Mouse (Mus musculus) neutrophil, adult 5-6 weeks (primary cell): ENCODE data around the gene Lrfn5. TPM values are rescaled to one million over a fixed set of nuclear protein-coding genes. Genes with fewer than 3 reads are reported as not detected.

ENCODE experiments used
- ATAC-seq: fragments of 151-379, 151-347 bp; 2 replicates; pipeline ENCODE4 v1.8.0; 2017; ENCODE audit warnings: mild to moderate bottlenecking, moderate TSS enrichment; ENCODE audit not compliant: insufficient number of reproducible peaks, poor library complexity, low FRiP score, severe bottlenecking; ENCODE audit errors: extremely low read depth
- total RNA-seq: library from RNA; stranded (forward); fragments of 200-1000 nt; gene quantifications from 2 replicates; pipeline ENCODE4 v1.2.3, GENCODE M21; 2017

Lrfn5 gene
- not detected in 2 replicates for total RNA-seq

GRCm38 (mm10) chr12:61522829-61523370 lies at the start of gene Lrfn5:
Lrfn5 (plus strand) TSS chr12:61523150.
- no peak for ATAC-seq

DNA sequence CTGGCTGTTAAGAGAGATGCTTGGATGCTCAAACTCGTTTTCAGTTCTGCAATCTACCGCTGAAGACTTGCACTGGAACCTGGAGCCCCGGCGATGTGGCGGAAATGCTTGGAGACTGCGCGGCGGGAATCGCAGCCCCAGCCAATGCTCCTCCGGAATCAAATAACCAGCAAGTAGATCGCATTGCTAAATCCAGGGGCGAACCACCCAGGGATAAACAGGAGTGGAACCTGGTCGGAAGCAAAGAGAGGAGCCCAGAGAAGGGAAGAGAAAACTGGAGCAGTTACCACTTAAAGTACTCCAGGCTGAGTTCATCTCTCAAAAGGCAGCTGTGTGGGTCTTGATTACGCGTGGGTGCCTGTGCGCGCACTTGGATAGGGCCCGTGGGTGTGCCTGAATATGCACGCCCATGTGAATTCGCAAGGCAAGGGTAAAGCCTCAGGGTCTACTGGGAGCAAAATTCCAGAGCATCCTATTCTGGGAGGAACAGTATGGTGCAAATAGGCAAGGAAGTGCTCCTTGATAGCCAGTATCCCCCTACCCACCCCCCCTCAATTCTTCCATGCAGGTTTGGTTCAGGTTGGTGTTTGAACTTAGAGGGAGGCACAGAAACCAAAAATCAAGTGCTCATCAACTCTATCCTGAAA lies 1.3 kb upstream of the Lrfn5 start:
- no peak for ATAC-seq

DNA sequence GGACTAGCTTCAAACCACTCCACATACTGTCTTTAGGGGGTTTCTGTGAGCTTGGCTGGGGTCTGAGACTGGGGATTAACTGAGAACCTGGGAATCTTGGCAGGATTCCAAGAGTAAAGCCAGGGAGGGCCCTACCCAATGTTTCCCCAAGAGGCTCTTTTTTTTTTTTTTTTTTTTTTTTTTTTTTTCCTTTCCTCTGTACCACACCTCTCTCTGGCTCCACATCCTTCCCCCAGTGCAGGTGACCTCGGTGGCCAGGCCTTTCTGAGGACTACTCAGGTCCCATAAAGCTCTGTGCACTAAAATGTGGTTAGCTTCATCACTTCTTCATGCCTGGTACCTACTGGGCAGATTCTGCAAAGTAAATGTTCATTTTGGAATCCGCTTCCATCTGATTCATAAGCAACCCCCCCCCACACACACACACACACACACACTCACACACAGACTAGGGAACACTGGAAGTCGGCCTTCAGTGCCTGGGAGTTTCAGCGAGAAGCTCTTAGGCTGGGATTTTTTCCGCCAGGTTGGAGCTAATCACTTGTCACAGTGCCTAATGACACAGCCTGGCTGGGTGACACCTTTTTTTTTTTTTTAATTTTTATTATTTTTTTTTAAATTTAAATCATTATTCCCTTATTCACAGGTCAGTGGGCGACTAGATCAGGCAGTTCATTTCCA lies 662 bp upstream of the Lrfn5 start:
- ATAC-seq, result no peak

DNA sequence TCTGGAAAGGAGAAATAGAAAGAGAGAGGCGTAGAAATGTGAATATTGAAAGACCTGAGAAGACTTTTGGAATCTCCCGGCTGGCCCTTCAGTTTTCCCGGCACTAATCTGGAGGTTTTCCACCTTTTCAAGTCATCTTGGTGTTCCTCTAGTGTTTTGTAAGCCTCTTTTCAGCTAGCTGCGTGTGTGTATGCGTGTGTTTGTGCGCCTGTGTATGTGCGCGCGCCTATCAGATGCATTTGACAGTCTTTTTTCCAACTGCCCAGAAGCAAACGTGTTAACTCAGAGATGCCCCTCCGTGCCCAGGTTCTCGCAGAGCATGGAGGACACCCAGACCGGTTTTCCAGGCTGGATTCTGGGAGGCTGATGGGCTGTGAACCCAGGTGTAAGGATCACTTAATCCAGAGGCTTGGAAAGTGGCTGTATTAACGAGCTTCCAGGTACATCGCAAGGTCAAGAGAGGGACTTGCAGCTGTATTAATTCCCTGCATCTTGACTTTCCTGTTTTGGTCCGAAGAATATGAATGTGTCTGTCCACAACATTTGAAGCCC lies 757 bp downstream of the Lrfn5 start:
- ATAC-seq, result no peak

DNA sequence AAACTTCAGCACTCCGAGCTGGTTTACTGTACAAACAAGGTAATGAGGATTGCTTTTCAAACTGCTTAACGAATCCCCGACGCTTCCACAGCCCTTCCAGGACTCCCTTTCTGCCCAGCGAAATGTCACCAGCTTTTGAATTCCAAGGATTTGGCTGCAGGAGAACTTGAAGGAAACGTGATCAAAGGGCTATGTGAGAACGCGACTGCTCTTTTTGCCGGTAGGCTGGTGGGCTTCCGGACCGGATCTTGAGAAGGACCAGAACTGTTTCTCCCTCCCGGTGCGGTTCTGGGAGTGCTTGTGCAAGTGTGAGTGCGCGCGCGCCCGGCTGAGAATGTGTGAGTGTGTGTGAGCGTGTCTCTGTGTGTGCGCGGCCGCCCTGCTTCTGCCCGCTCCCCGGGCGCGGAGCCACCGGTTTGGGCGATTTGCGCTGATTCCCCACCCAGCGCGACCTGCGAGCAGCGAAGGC lies 1.3 kb downstream of the Lrfn5 start:
- ATAC-seq, result no peak

- no peak for ATAC-seq
These were observed 3.2 kb downstream of the Lrfn5 start for GRCm38 (mm10) chr12:61526199-61526598.

DNA sequence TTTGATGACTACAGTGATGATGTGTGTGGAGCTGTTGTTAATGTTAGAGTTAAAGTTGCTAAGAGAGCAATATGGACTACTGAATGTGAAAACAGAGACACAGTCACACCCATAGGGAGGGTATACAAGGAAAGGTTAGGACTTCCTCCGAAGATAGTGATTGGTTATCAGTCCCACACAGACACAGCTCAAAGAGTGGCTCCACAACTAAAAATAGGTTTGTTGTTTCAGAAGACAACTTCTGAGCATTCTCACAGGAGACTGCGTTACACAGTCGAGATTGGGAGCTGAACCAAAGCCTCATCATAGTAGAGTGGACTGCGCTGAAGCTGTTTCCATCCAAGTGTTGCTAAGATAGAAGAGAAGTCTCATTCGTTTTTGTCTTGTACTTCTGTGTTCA lies 57.0 kb downstream of the Lrfn5 start:
- no peak for ATAC-seq

- ATAC-seq, result no peak
These were observed 77.4 kb downstream of the Lrfn5 start for GRCm38 (mm10) chr12:61600305-61600704.

DNA sequence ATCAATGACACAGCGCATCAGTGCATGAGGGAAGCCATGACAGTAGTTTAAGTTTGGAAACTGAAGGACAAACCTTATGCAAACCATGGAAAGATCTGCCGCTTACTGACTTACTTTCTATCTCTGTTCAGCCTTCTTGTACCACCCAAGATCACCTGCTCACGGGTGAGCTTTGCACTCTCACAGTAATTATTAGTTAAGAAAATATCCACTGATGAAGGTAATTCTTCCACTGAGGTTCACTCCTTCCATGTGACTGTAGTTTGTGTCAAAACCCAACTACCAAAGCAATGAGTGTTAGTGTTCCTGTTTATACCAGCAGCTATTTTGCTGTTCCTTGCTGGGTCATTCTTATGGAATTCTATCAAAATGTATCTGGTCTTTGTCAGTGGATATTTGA lies 84.9 kb downstream of the Lrfn5 start:
- ATAC-seq, result no peak

DNA sequence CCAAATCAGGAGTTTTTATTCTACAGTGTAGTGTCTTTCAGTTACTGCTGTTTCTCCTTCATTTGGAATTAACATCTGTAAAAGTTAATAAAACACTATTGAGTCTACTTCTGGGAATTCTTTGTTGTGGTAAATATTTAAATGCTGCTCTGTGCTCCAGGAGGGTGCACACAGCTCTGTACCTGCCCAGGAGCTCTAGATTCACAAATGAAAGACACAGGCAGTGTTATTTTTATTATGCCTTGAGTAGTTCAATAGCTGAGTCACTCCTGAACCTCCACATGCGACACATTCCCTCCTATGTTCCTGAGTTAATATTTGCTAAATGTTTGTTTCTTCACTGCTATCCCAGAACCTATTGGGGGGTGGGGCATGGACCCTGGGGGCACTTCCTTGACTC lies 87.1 kb downstream of the Lrfn5 start:
- no peak for ATAC-seq

DNA sequence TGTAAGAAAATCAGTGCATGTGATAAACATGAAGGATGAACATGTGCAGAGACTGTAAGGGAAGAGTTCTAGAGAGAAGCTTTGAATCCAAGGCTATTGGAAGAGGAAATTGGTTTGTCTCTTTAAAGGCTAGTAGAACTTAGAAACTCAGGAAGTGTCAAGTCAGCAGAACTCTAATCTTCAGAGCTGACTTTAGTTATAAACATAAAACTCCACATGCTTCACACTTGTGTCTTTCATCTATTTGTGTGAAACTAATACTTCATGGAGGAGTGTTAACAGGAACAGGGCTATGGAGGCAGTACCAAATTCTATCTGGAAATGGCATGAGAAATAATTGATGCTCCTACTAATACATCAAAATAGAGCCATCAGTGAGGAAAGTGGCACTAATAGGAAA lies 101.6 kb downstream of the Lrfn5 start:
- no peak for ATAC-seq

- peak; percentile 23; the same call in 1 of the 2 replicates for ATAC-seq
These were observed 131.4 kb downstream of the Lrfn5 start for GRCm38 (mm10) chr12:61654380-61654779.

GRCm38 (mm10) chr12:61723158-61723557 lies 200.2 kb downstream of the Lrfn5 start:
- no peak for ATAC-seq

GRCm38 (mm10) chr12:61807073-61807605 lies 284.2 kb downstream of the Lrfn5 start:
- no peak for ATAC-seq

- ATAC-seq, result no peak
These were observed 300.7 kb downstream of the Lrfn5 start for GRCm38 (mm10) chr12:61823601-61824000.

DNA sequence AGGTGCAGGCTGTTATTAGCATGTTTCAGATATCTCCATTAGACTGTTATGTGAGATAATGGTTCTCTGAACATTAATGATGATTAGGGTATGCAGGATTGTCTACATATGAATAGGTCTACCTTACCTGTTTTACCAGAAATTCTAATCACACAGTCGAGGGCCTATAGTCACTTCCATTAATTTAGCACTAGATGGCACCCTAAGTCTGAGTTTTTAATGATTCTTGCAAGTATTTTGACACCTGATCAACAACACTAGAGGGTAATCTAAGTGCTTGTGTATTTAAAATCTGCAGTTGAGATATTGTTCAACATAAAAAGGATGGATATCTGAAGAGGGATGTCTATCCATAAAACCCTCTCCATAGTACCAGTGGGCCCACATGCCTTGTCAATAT lies 303.4 kb downstream of the Lrfn5 start:
- ATAC-seq, result no peak

DNA sequence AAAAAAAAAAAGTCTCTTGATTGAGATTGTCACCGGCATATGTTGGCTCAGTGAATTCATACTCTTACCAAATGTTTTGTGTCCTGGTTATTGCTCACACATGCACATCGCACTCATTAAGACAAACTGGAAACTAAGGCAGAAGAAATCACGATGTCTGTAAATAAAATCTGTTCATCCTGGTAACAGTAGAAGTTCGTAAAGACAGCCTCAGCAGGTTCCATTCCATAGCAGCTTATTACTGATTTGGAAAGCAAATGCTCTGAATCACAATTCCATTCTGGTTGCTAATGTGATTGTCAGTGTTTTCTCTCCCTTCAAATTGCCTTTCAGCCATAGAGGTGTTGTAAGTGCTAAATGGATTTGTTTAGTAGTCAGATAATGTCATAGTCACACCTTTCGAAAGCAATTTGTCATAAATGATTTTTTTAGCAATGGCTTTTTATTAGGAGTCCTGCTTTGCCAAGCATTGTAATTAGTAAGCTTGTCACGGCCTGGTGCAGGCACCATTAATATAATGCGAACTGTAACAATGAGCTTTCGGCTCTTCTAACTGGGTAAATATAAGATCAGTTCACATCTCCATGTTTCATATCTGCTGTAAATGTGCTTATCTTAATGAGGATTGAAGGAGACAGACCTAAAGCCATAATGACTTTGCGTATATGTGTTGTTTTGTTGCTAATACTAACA lies 319.8 kb downstream of the Lrfn5 start:
- ATAC-seq, result no peak

DNA sequence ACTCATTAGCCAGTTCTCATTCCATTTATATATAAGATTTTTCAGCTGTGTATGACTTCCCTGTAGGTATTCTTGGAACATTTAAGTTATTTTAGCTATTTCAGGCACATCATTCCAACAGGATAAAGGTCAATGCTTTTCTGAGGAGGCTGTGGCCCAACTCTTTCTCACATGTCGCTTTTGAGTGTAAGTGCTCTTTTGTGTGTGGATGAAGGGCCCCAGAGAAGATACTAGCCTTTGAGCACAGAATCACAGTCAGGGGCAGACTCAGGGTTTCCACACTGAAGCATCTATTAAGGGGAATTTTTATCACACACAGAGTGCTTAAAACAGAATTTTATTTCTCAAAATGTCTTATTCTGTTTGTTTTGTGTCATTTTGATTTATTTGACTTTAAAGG lies 331.2 kb downstream of the Lrfn5 start:
- no peak for ATAC-seq
